Mouse (Mus musculus) bone marrow, adult 2 months (tissue): ENCODE results near the gene Snorc.

Experiments used
- CTCF ChIP-seq: fragments of 200-500 bp; IDR thresholded peaks from 2 replicates; pipeline ENCODE4 v1.5.1; 2011; ENCODE audit warnings: low read length, control low read depth; ENCODE audit not compliant: control insufficient read depth, insufficient read depth
- POLR2A ChIP-seq: fragments of 200-500 bp; IDR thresholded peaks from 2 replicates; pipeline ENCODE4 v1.6.1; 2011; ENCODE audit warnings: low read depth, mild to moderate bottlenecking, control low read depth, low read length, borderline replicate concordance; ENCODE audit not compliant: control insufficient read depth

GRCm38 (mm10) chr1:87510166-87510691 is 40.2 kb downstream of the Snorc start:
- TF ChIP-seq POLR2A, result no peak
- TF ChIP-seq CTCF, result no peak
